Mouse (Mus musculus) bone marrow, adult 2 months (tissue): ENCODE data around the gene Tenm1. TPM values are rescaled to one million over a fixed set of nuclear protein-coding genes. Genes with fewer than 3 reads are reported as not detected.

Experiments used
- H3K27ac ChIP-seq: fragments of 200-500 bp; 2 replicates; pipeline ENCODE4 v1.5.1; 2012; ENCODE audit warnings: low read depth, mild to moderate bottlenecking, control low read depth, inconsistent platforms, low read length; ENCODE audit not compliant: control insufficient read depth, poor library complexity, insufficient read depth
- H3K4me1 ChIP-seq: fragments of 200-500 bp; 2 replicates; pipeline ENCODE4 v1.6.1; 2011; ENCODE audit warnings: low read length; ENCODE audit not compliant: control insufficient read depth, insufficient read depth
- H3K4me3 ChIP-seq: fragments of 200-500 bp; replicated peaks from 2 replicates; pipeline ENCODE3; 2011; ENCODE audit warnings: mild to moderate bottlenecking, low read depth, low read length, control low read depth; ENCODE audit not compliant: control insufficient read depth
- CTCF ChIP-seq: fragments of 200-500 bp; IDR thresholded peaks from 2 replicates; pipeline ENCODE4 v1.5.1; 2011; ENCODE audit warnings: low read length, control low read depth; ENCODE audit not compliant: control insufficient read depth, insufficient read depth
- POLR2A ChIP-seq: fragments of 200-500 bp; IDR thresholded peaks from 2 replicates; pipeline ENCODE4 v1.6.1; 2011; ENCODE audit warnings: low read depth, mild to moderate bottlenecking, control low read depth, low read length, borderline replicate concordance; ENCODE audit not compliant: control insufficient read depth
- WGBS: fragments of 180-500 bp; shearing (Covaris S2); methylation state at CpG from one replicate; pipeline ENCODE4 v1.1.7; 2018; 5-methylcytosine and 5-hydroxymethylcytosine counted together
- polyA plus RNA-seq: library from polyadenylated mRNA; stranded (reverse); fragments of >200 nt; gene quantifications from 2 replicates; pipeline ENCODE4 v1.2.4, GENCODE M21; 2011; ENCODE audit warnings: low replicate concordance; ENCODE audit not compliant: missing spikeins, insufficient read depth, insufficient read length

Gene Tenm1
- polyA plus RNA-seq, 1 experiment = not detected

DNA sequence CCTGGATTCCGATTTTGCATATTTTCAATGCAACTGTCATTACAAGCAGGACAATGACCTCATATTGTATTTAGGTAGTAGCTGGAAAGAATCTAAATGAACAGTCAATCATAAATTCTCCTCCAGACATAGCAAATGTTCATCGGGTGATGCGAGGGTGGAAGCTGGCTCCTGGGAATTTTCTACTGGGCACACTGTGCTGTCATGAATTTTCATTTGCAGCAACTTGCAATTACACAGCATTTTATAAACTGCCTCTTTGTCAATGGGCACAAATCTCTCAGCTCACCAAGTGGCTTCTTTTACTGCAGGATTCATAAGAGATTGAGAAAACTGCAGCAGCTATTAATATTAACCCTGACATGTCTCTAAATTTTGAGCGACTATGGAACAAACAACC, 898.2 kb downstream of the Tenm1 start:
- Histone ChIP-seq H3K27ac (no peak overlapping the region), H3K4me1 (no peaks in the 10 kb centered on the region), H3K4me3 (no peak overlapping the region)
- WGBS = 78% methylated on average over 4 of the region's 4 CpGs
- TF ChIP-seq POLR2A = no peak
- no peak for TF ChIP-seq CTCF

DNA sequence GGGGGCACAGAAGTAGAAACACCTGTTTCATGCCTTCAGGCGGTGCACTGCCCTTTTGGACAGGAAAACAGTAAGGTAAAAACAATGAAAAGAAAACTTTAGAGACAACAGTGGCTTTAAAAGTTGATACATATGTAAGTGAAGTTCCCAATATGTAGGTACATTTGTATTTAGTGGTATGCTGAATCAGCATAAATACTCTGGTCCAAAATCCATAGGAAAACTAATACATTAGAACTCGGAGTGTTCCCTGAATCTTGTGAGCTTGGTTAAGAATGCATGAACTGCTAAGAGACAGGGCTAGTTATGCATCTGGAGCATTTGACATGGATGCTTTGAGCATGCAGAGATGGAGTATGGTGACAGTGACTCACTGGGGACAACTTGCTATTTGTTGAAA, 906.1 kb downstream of the Tenm1 start:
- 87% methylated on average over 2 of the region's 2 CpGs for WGBS
- Histone ChIP-seq H3K4me1 (no peaks in the 10 kb centered on the region), H3K27ac (no peak overlapping the region), H3K4me3 (no peak overlapping the region)
- TF ChIP-seq POLR2A = no peak
- TF ChIP-seq CTCF = no peak

DNA sequence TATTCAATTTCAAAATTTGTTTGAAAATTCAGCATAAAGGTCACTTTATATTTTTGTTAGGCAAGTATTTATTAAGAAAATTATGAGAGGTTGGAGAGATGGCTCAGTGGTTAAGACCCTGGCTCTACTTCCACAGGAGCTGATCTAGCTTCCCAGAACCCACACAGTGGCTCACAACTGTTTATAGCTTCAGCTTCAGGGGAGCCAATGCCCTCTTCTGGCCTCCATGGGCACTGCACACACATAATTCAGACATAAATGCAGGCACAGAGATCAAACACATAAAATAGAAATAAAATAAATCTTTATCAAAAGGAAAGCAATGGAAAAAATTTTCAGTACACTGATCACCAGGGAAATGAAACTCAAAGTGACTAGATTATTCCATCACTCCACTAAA, 916.4 kb downstream of the Tenm1 start:
- H3K4me1 ChIP-seq = no peaks in the 10 kb centered on the region
- no peak overlapping the region for H3K27ac ChIP-seq
- TF ChIP-seq POLR2A = no peak
- TF ChIP-seq CTCF = peak; percentile 40
- no peak overlapping the region for H3K4me3 ChIP-seq

DNA sequence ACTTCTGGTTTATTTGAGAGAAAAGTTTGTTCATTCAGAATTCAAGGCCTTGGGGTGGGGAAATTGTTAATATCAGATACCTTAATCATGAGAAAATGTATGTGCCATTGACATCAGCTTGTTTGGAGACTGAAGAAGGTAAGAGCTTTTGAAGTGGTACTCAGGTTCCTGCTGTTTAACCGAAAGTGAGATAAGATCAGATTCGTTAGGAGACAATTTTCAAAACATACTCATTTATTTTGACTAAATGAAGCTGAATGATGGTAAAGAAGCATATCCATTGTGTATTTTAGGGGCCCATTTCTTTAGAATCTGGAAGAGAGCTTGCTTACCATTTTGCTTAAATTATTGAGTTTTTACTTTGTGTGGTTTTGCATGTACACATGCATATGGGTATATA, 917.8 kb downstream of the Tenm1 start:
- TF ChIP-seq POLR2A = no peak
- no peak for TF ChIP-seq CTCF
- H3K4me3 ChIP-seq = no peak overlapping the region
- 70% methylated on average over 2 of the region's 2 CpGs for WGBS
- H3K27ac ChIP-seq = no peak overlapping the region
- H3K4me1 ChIP-seq = no peaks in the 10 kb centered on the region

DNA sequence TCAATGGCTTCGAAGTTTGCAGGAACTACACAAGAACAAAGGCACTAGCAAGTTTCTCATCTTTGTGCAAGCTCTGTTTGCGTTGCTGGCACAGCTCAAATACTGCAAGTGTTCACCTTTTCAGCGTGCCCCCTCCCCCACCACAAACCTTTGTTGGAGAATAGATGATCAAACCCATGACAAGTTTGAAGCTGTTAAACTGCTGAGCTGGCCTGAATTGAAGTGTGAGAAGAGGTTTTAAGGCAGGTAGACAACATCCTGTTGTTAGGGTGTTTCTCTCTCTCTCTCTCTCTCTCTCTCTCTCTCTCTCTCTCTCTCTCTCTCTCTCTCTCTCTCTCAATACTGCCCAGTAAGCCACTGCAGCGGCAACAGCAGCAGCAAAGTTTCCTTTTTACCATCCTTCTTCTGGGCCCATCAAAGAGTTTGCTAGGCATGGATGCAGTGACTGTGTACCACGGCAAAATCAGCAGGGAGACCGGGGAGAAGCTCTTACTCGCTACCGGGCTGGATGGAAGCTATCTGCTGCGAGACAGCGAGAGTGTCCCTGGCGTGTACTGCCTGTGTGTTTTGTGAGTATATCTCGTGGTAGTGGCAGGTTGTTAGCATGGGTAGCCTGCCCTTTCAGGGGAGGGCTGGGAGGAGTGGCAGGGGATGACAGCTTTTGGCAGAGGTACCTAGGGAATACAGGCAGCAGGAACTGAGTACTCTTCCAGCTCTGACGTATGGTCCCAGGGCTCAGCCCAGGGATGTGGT, 926.5 kb downstream of the Tenm1 start, which contains the start of gene Sh2d1a:
Sh2d1a (plus strand) TSS at position 163 of the 753 bp plus-strand sequence.
- no peak within 1 kb of the TSS for H3K27ac ChIP-seq

DNA sequence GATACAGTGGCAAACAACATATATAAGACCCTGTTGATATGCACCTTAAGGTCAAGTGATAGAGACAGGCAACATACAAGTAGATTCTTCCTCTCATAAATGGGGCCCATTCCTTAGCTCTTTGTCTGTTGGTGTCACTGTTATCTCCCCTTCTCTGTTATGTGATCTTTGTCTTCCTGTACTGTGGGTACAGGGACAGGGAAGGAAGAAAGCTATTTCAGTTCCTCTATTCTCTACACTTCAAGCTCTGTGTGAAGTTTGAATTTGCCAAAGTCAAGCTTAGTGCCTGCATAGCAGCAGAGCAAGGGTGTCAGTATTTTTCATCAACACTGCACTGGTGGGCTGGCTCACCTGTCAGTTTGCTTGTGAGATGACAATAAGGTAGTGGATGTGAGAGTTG, 928.4 kb downstream of the Tenm1 start:
- Histone ChIP-seq H3K4me3 (no peak overlapping the region), H3K4me1 (no peaks in the 10 kb centered on the region), H3K27ac (no peak overlapping the region)
- TF ChIP-seq POLR2A = no peak
- TF ChIP-seq CTCF = no peak

More for the DNA sequence above, 926.5 kb downstream of the Tenm1 start, which contains the start of gene Sh2d1a:
- 78% methylated on average over 13 of the region's 13 CpGs for WGBS
- no peaks in the 10 kb centered on the region for H3K4me1 ChIP-seq
- TF ChIP-seq POLR2A = no peak
- TF ChIP-seq CTCF = no peak
- peak within 1 kb of the TSS; percentile 18 for H3K4me3 ChIP-seq

DNA sequence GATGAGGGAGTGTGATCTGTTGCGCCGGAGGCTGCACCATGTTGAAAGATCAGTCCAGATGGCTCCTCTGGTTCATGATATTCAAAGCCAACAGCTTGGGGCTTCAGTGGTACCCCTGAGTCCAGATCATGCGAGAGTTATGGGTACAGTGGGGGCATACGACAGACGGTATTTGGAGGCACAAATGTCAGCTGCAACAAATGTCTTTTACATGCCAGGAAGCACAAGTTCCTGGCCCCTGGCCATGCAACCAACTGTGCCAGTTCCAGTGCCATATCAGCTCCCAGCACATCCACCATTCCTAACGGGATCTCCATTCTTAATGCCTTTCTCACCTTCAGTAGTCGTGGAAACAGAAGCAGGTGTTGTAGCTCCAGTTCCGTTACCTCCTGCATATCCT, 938.6 kb downstream of the Tenm1 start:
- no peak overlapping the region for H3K4me3 ChIP-seq
- no peak overlapping the region for H3K27ac ChIP-seq
- H3K4me1 ChIP-seq = no peaks in the 10 kb centered on the region
- WGBS = 88% methylated on average over 8 of the region's 8 CpGs
- TF ChIP-seq CTCF = no peak
- no peak for TF ChIP-seq POLR2A

DNA sequence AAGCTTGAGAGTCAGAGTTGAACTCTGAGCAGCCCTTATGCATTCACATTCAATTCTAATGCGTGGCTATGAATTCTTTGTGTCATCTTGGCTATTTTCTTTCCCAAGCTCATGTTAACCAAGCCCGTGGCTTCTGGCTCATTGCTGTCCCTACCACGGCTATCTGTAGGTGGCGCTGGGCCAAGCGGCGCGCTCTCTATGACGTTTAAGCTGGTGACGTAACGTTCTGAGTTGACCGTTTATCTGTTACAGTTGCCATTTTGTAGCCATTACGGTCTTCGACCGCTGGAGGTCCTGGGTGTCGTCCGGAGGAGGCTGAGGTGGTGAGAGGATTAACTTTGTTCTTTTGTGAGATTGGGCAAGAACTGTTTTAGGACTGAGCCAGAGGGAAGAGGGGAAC, 939.5 kb downstream of the Tenm1 start, which contains the start of gene Tex13c2:
Tex13c2 (plus strand) TSS at position 246 of the 400 bp plus-strand sequence.
- H3K4me1 ChIP-seq = no peaks in the 10 kb centered on the region
- no peak for TF ChIP-seq CTCF
- TF ChIP-seq POLR2A = no peak
- WGBS = 90% methylated on average over 16 of the region's 16 CpGs
- H3K4me3 ChIP-seq = no peak within 1 kb of the TSS
- H3K27ac ChIP-seq = no peak within 1 kb of the TSS

Other genes with a start within 250 kb of the Tenm1 start
- not detected in 2 replicates for gene Tex13c1, start 162.0 kb upstream of the Tenm1 start, polyA plus RNA-seq